Mouse (Mus musculus) liver, postnatal 0 days (tissue): ENCODE results near the gene Sox5.

Source experiments
- CTCF ChIP-seq: sonication (generic); IDR thresholded peaks from 2 replicates; pipeline ENCODE4 v1.5.1; 2016; ENCODE audit warnings: antibody characterized with exemption, low read depth
- EP300 ChIP-seq: IDR thresholded peaks from 2 replicates; pipeline ENCODE4 v1.6.1; 2016; ENCODE audit warnings: antibody characterized with exemption, low read depth, mild to moderate bottlenecking

DNA sequence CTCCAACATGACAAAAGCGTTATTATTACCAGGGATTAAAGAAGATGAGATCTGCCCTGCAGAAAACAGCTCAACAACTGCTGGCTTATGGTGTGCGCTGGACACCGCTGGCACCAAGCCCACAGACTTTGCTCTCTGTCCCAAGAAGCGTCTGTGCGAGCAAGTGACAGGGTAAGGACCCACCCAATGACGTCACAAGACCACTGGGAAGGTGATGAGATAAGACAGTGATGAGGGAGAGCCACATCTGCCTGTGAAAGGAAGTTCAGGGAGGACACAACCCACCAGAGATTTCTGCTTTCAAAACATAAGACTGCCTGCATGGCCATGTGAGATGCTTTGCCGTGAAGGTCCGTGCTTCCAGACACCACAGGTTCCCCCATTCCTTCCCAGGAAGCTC lies 525.3 kb downstream of the Sox5 start:
- no peak for TF ChIP-seq CTCF
- no peak for TF ChIP-seq EP300
